In the genomic region with DNA sequence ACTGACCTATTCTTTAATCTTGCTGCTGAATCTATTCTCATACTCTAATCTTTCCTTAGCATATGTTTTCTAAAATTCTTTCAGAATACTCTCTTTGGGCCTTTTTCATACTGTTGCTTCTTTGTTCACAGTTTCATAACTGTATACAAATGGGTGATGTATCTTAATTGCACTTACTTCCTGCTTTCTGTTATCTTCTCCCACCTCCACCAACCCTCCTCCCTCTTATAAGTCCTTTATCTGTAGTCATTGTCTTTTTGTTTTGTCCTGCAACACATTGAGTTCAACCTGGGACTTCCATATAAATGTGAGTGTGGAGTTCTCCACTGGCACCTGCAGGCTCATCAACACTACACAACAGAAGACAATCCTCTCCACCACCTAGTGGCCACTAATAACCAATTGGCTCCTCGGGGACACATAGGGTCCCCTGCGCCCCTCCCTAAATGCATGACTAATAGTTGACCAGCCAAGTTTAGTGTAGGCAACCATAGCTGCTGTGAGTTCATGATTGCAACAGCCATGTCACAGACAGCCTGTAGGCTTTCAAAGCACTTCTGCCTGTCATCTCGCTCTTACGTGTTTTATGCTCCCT, we compare ENCODE assay signal across 18 mouse cellular contexts.
"Had no signal": no experiment of that assay in that cellular context is flagged by ENCODE, and none has a peak within 500 bp of the region (broad histone marks: within the 10 kb centered on the region; RNA-seq: fewer than 3 reads in every experiment).

No protein-coding gene starts in this region.

- H3K4me2 ChIP-seq: kidney, embryonic 15.5 days; liver, embryonic 13.5 days; midbrain, embryonic 13.5 days had no signal

- H3K9ac ChIP-seq: kidney, embryonic 15.5 days; liver, embryonic 13.5 days; midbrain, embryonic 13.5 days had no signal

- H3K9me3 ChIP-seq: kidney, embryonic 15.5 days; liver, embryonic 13.5 days; megakaryocyte, embryonic 14.5 days; midbrain, embryonic 10.5 days; midbrain, embryonic 13.5 days had no signal

- H3K27ac ChIP-seq: kidney, embryonic 15.5 days; left cerebral cortex, adult 2 months; liver, embryonic 13.5 days; midbrain, embryonic 10.5 days; midbrain, embryonic 13.5 days had no signal

- H3K4me1 ChIP-seq: kidney, embryonic 15.5 days; liver, embryonic 13.5 days; megakaryocyte, embryonic 14.5 days; midbrain, embryonic 13.5 days had no signal

- H3K27me3 ChIP-seq: liver, embryonic 13.5 days; megakaryocyte, embryonic 14.5 days; midbrain, embryonic 13.5 days had no signal

- ATAC-seq: midbrain, embryonic 13.5 days; midbrain, embryonic 16.5 days had no signal

- H3K4me3 ChIP-seq: kidney, embryonic 15.5 days; left cerebral cortex, adult 2 months; liver, embryonic 13.5 days; megakaryocyte, embryonic 14.5 days; midbrain, embryonic 10.5 days; midbrain, embryonic 13.5 days; myocyte had no signal

- DNase-seq: kidney, adult 11 months; kidney, adult 8-10 months; kidney, postnatal 10 days; kidney, postnatal 36 days; layer of hippocampus, postnatal 36 days; liver, embryonic 13.5 days; lung, adult 2 months; lung, postnatal 36 days; retina, postnatal 1 day; thymus, adult 18-20 months; thymus, postnatal 36 days had no signal

- H3K36me3 ChIP-seq: kidney, embryonic 15.5 days; liver, embryonic 13.5 days; midbrain, embryonic 10.5 days; midbrain, embryonic 13.5 days had no signal
